Mouse (Mus musculus) heart, embryonic 12.5 days (tissue): ENCODE results near the gene Olfr1260. TPM values are rescaled to one million over a fixed set of nuclear protein-coding genes. Genes with fewer than 3 reads are reported as not detected.

Experiments used
- ATAC-seq: fragments of 200-750 bp; cut with Nextera tagmentation; 2 replicates; pipeline ENCODE4 v1.8.0; 2017; ENCODE audit warnings: moderate TSS enrichment, moderate library complexity; ENCODE audit not compliant: insufficient number of reproducible peaks, low FRiP score
- H3K27ac ChIP-seq: fragments of 300-500 bp; sonication (generic); 2 replicates; pipeline ENCODE4 v1.5.1; 2016; ENCODE audit warnings: mild to moderate bottlenecking, moderate library complexity; ENCODE audit not compliant: poor library complexity, severe bottlenecking
- H3K27me3 ChIP-seq: fragments of 300-500 bp; sonication (generic); replicated peaks from 2 replicates; pipeline ENCODE4 v1.6.1; 2016; ENCODE audit warnings: mild to moderate bottlenecking, moderate library complexity
- H3K36me3 ChIP-seq: fragments of 300-500 bp; sonication (generic); 2 replicates; pipeline ENCODE4 v1.6.1; 2016; ENCODE audit warnings: mild to moderate bottlenecking, moderate library complexity
- H3K4me1 ChIP-seq: fragments of 300-500 bp; sonication (generic); replicated peaks from 2 replicates; pipeline ENCODE4 v1.6.1; 2016; ENCODE audit warnings: mild to moderate bottlenecking
- H3K4me2 ChIP-seq: fragments of 300-500 bp; sonication (generic); 2 replicates; pipeline ENCODE4 v1.6.1; 2016; ENCODE audit warnings: mild to moderate bottlenecking, moderate library complexity
- H3K4me3 ChIP-seq: fragments of 300-500 bp; sonication (generic); 2 replicates; pipeline ENCODE4 v1.5.1; 2016; ENCODE audit warnings: mild to moderate bottlenecking
- H3K9ac ChIP-seq: fragments of 300-500 bp; sonication (generic); 2 replicates; pipeline ENCODE4 v1.6.1; 2016; ENCODE audit warnings: mild to moderate bottlenecking, moderate library complexity
- H3K9me3 ChIP-seq: fragments of 300-500 bp; sonication (generic); replicated peaks from 2 replicates; pipeline ENCODE4 v1.6.1; 2016; ENCODE audit warnings: mild to moderate bottlenecking, moderate library complexity
- WGBS: fragments of 180-500 bp; shearing (Covaris S2); methylation state at CpG from one replicate; pipeline ENCODE4 v1.1.7; 2016; 5-methylcytosine and 5-hydroxymethylcytosine counted together
- polyA plus RNA-seq: library from polyadenylated mRNA; unstranded; fragments of >200 nt; fragmentation: Nextera tagmentation; extraction: Ambion mirVana; gene quantifications from 2 replicates; pipeline ENCODE4 v1.2.1, GENCODE M21; 2016

The Olfr1260 gene
- polyA plus RNA-seq = not detected in 2 replicates

- 63% methylated on average over 2 of the region's 2 CpGs for WGBS
- Histone ChIP-seq H3K9ac (no peak within 1 kb of the TSS), H3K27ac (no peak within 1 kb of the TSS), H3K4me3 (no peak within 1 kb of the TSS), H3K4me2 (no peak within 1 kb of the TSS), H3K9me3 (no peaks in the 10 kb centered on the region), H3K36me3 (no peaks in the 10 kb centered on the region), H3K4me1 (no peaks in the 10 kb centered on the region), H3K27me3 (no peaks in the 10 kb centered on the region)
- ATAC-seq = no peak
These were observed at the start of gene Olfr1260 for GRCm38 (mm10) chr2:89974184-89974583. Gene Olfr1260, plus strand, starts transcription at chr2:89974340.

- no peaks in the 10 kb centered on the region for H3K4me1 ChIP-seq
- no peak within 1 kb of the TSS for H3K27ac ChIP-seq
- H3K9me3 ChIP-seq = no peaks in the 10 kb centered on the region
- H3K27me3 ChIP-seq = no peaks in the 10 kb centered on the region
- H3K9ac ChIP-seq = no peak within 1 kb of the TSS
- H3K4me2 ChIP-seq = no peak within 1 kb of the TSS
- ATAC-seq = no peak
- H3K4me3 ChIP-seq = no peak within 1 kb of the TSS
- no peaks in the 10 kb centered on the region for H3K36me3 ChIP-seq
These were observed 47.1 kb upstream of the Olfr1260 start, which contains the start of gene Olfr1258 for GRCm38 (mm10) chr2:89927009-89927408. Gene Olfr1258, plus strand, starts transcription at chr2:89927309.

GRCm38 (mm10) chr2:89948564-89948963 lies 25.6 kb upstream of the Olfr1260 start, which contains the start of gene Olfr1259:
Gene Olfr1259, minus strand, starts transcription at chr2:89948664.
- Histone ChIP-seq H3K27me3 (no peaks in the 10 kb centered on the region), H3K36me3 (no peaks in the 10 kb centered on the region), H3K4me3 (no peak within 1 kb of the TSS), H3K27ac (no peak within 1 kb of the TSS), H3K4me1 (no peaks in the 10 kb centered on the region), H3K4me2 (no peak within 1 kb of the TSS), H3K9me3 (no peaks in the 10 kb centered on the region), H3K9ac (no peak within 1 kb of the TSS)
- WGBS = 75% methylated on average over 5 of the region's 5 CpGs
- ATAC-seq = no peak

- no peaks in the 10 kb centered on the region for H3K27me3 ChIP-seq
- no peak overlapping the region for H3K27ac ChIP-seq
- no peaks in the 10 kb centered on the region for H3K9me3 ChIP-seq
- H3K9ac ChIP-seq = no peak overlapping the region
- H3K4me2 ChIP-seq = no peak overlapping the region
- no peaks in the 10 kb centered on the region for H3K36me3 ChIP-seq
- no peak overlapping the region for H3K4me3 ChIP-seq
- no peak for ATAC-seq
- H3K4me1 ChIP-seq = no peaks in the 10 kb centered on the region
- WGBS = 73% methylated on average over 2 of the region's 2 CpGs
These were observed 3.6 kb downstream of the Olfr1260 start for GRCm38 (mm10) chr2:89977709-89978108.

- H3K9me3 ChIP-seq = no peaks in the 10 kb centered on the region
- no peak for ATAC-seq
- no peak within 1 kb of the TSS for H3K9ac ChIP-seq
- H3K36me3 ChIP-seq = no peaks in the 10 kb centered on the region
- no peak within 1 kb of the TSS for H3K4me3 ChIP-seq
- no peaks in the 10 kb centered on the region for H3K27me3 ChIP-seq
- H3K27ac ChIP-seq = no peak within 1 kb of the TSS
- H3K4me1 ChIP-seq = no peaks in the 10 kb centered on the region
- H3K4me2 ChIP-seq = no peak within 1 kb of the TSS
These were observed 16.8 kb downstream of the Olfr1260 start, which contains the start of gene Olfr1261 for GRCm38 (mm10) chr2:89990921-89991320. Gene Olfr1261, plus strand, starts transcription at chr2:89991221.

- H3K4me3 ChIP-seq = no peak within 1 kb of the TSS
- H3K4me2 ChIP-seq = no peak within 1 kb of the TSS
- no peaks in the 10 kb centered on the region for H3K36me3 ChIP-seq
- ATAC-seq = no peak
- no peak within 1 kb of the TSS for H3K9ac ChIP-seq
- no peak within 1 kb of the TSS for H3K27ac ChIP-seq
- no peaks in the 10 kb centered on the region for H3K9me3 ChIP-seq
- H3K27me3 ChIP-seq = no peaks in the 10 kb centered on the region
- no peaks in the 10 kb centered on the region for H3K4me1 ChIP-seq
These were observed 25.7 kb downstream of the Olfr1260 start, which contains the start of gene Olfr1262 for GRCm38 (mm10) chr2:89999845-90000244. Gene Olfr1262, plus strand, starts transcription at chr2:90000145.

- Histone ChIP-seq H3K27me3 (no peaks in the 10 kb centered on the region), H3K36me3 (no peaks in the 10 kb centered on the region), H3K9ac (no peak within 1 kb of the TSS), H3K4me1 (no peaks in the 10 kb centered on the region), H3K9me3 (no peaks in the 10 kb centered on the region), H3K27ac (no peak within 1 kb of the TSS), H3K4me2 (no peak within 1 kb of the TSS), H3K4me3 (no peak within 1 kb of the TSS)
- 66% methylated on average over 2 of the region's 2 CpGs for WGBS
- ATAC-seq = no peak
These were observed 37.7 kb downstream of the Olfr1260 start, which contains the start of gene Olfr1263 for GRCm38 (mm10) chr2:90011831-90012230. Gene Olfr1263, plus strand, starts transcription at chr2:90012131.

- no peaks in the 10 kb centered on the region for H3K36me3 ChIP-seq
- H3K27ac ChIP-seq = no peak within 1 kb of the TSS
- WGBS = 68% methylated on average over 2 of the region's 2 CpGs
- H3K4me1 ChIP-seq = no peaks in the 10 kb centered on the region
- H3K4me3 ChIP-seq = no peak within 1 kb of the TSS
- H3K4me2 ChIP-seq = no peak within 1 kb of the TSS
- no peaks in the 10 kb centered on the region for H3K27me3 ChIP-seq
- no peaks in the 10 kb centered on the region for H3K9me3 ChIP-seq
- H3K9ac ChIP-seq = no peak within 1 kb of the TSS
- ATAC-seq = no peak
These were observed 51.3 kb downstream of the Olfr1260 start, which contains the start of gene Olfr1264 for GRCm38 (mm10) chr2:90025477-90025876. Gene Olfr1264, minus strand, starts transcription at chr2:90025577.

Other genes with a start within 250 kb of the Olfr1260 start
- gene Olfr1252, start 249.3 kb upstream of the Olfr1260 start, polyA plus RNA-seq = not detected in 2 replicates
- not detected in 2 replicates for gene Olfr1253, start 217.2 kb upstream of the Olfr1260 start, polyA plus RNA-seq
- gene Olfr1254, start 180.7 kb upstream of the Olfr1260 start, polyA plus RNA-seq = not detected in 2 replicates
- gene Olfr1255, start 162.3 kb upstream of the Olfr1260 start, polyA plus RNA-seq = not detected in 2 replicates
- gene Olfr1256, start 132.8 kb upstream of the Olfr1260 start, polyA plus RNA-seq = not detected in 2 replicates
- gene Olfr48, start 126.1 kb upstream of the Olfr1260 start, polyA plus RNA-seq = not detected in 2 replicates
- not detected in 2 replicates for gene Olfr1257, start 95.9 kb upstream of the Olfr1260 start, polyA plus RNA-seq
- gene Olfr1258, start 47.0 kb upstream of the Olfr1260 start, polyA plus RNA-seq = not detected in 2 replicates
- not detected in 2 replicates for gene Olfr1259, start 25.7 kb upstream of the Olfr1260 start, polyA plus RNA-seq
- gene Olfr1261, start 16.9 kb downstream of the Olfr1260 start, polyA plus RNA-seq = not detected in 2 replicates
- gene Olfr1262, start 25.8 kb downstream of the Olfr1260 start, polyA plus RNA-seq = not detected in 2 replicates
- gene Olfr1263, start 37.8 kb downstream of the Olfr1260 start, polyA plus RNA-seq = not detected in 2 replicates
- not detected in 2 replicates for gene Olfr1264, start 51.2 kb downstream of the Olfr1260 start, polyA plus RNA-seq
- not detected in 2 replicates for gene Olfr1265, start 61.0 kb downstream of the Olfr1260 start, polyA plus RNA-seq
- not detected in 2 replicates for gene Olfr140, start 89.3 kb downstream of the Olfr1260 start, polyA plus RNA-seq
- not detected in 2 replicates for gene Olfr1269, start 147.1 kb downstream of the Olfr1260 start, polyA plus RNA-seq
- gene Olfr32, start 168.0 kb downstream of the Olfr1260 start, polyA plus RNA-seq = not detected in 2 replicates
- not detected in 2 replicates for gene Olfr1270, start 178.8 kb downstream of the Olfr1260 start, polyA plus RNA-seq